ENCODE assay signal across 8 mouse cellular contexts in the genomic region with DNA sequence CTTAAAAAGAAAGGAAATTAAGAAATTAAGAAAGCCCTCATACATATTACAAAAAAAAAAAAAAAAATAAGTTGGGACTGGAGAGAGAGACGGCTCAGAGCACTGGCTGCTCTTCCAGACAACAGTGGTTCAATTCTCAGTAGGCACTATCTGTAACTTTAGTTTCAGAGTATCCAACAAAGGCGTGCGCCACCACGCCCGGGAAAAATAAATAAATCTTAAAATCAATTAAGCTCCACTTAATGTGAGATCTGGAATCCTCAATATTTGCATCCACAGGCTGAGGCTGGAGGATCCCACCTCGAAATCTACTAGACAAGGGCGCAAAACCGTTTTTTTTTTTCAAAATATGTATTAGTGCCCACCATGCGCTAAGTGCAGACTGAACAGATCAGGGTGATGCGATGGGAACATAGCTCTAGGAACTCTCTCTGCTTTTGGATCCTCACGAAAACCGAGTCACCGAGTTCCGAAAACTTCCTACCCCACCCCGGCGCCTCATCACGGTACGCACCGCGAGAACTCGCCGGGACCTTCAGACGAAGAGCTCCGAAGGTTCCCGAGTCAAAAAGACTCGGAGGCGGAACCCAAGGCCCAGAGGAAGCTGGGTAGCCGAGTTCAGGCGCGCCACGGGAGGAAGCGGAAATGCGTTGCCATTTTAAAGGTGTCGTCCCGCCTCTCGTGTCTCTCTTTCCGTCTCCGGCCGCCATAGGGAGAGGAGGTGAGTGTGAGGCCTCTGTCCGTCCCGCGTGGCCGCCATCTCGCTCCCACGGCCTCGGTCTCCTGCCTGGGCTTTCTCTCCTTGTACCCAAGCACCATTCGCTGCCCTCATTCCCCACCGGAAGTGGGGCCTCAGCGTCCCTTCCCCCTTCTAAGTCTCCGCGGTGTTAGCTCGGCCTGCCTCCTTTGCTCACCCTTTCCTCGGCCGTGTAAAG. TPM values are rescaled to one million over a fixed set of nuclear protein-coding genes. Genes with fewer than 3 reads are reported as not detected.
DNase-seq lines count a peak whose midpoint lies in the region; ATAC-seq lines count a peak whose summit lies in the region.

A gene (plus strand): TSS at position 597 of the 935 bp plus-strand sequence.

- H3K9ac ChIP-seq in hindbrain, embryonic 16.5 days (ENCODE audit: low read depth, low read length), result peak within 1 kb of the TSS; percentile 92

- H3K4me2 ChIP-seq in hindbrain, embryonic 16.5 days (ENCODE audit: low read length), result peak within 1 kb of the TSS; percentile 91

- peaks cover 19% of the 10 kb centered on the region for H3K36me3 ChIP-seq in hindbrain, embryonic 16.5 days (ENCODE audit: control insufficient read depth, insufficient read depth, low read length)
- peaks cover 21% of the 10 kb centered on the region for H3K36me3 ChIP-seq in macrophage (ENCODE audit: inconsistent target)

- peak within 1 kb of the TSS; percentile 75 for H3K4me3 ChIP-seq in hindbrain, embryonic 16.5 days (ENCODE audit: low read length)
- H3K4me3 ChIP-seq in macrophage (ENCODE audit: inconsistent target), result peak within 1 kb of the TSS; percentile 95

- under 1% methylated on average over 52 of the region's 54 CpGs for WGBS in hindbrain, embryonic 16.5 days
- 2% methylated on average over 47 of the region's 54 CpGs for WGBS in macrophage (ENCODE audit: missing documents)

- ATAC-seq in hindbrain, embryonic 16.5 days, result peak; percentile 93

- H3K9me3 ChIP-seq in hindbrain, embryonic 16.5 days (ENCODE audit: control insufficient read depth, low read length), result no peaks in the 10 kb centered on the region

- H3K79me2 ChIP-seq in macrophage (ENCODE audit: inconsistent target), result peaks cover 18% of the 10 kb centered on the region

- H3K27ac ChIP-seq in hindbrain, embryonic 16.5 days (ENCODE audit: low read depth, low read length), result peak within 1 kb of the TSS; percentile 89
- peak within 1 kb of the TSS; percentile 85 for H3K27ac ChIP-seq in macrophage

- peak; percentile 95 for DNase-seq in T-cell, adult 2 months (ENCODE audit: low spot score)
- peak; percentile 93 to 94 for DNase-seq in cerebellum, postnatal 36 days
- peak; percentile 97 for DNase-seq in gastrocnemius, adult 18-20 months (ENCODE audit: low spot score)
- DNase-seq in left cerebral cortex, adult 18-20 months (ENCODE audit: low spot score in 2 of 2), result peak; percentile 97
- peak; percentile 97 for DNase-seq in right cerebral cortex, adult 18-20 months
- peak; percentile 84 for DNase-seq in urinary bladder, postnatal 10 days (ENCODE audit: low spot score)

- peaks cover 2% of the 10 kb centered on the region; the same call in 1 of the 2 replicates for H3K27me3 ChIP-seq in hindbrain, embryonic 16.5 days (replicated peaks; ENCODE audit: control insufficient read depth, insufficient read depth, low read length)

- H3K4me1 ChIP-seq in hindbrain, embryonic 16.5 days (ENCODE audit: control insufficient read depth, insufficient read depth, low read depth, low read length), result peaks cover 17% of the 10 kb centered on the region

RNA-seq across cellular contexts. Expression of the gene that starts here (rescaled TPM):
- total RNA-seq in gastrocnemius, adult 18-20 months (2021), result 100 to 1,000 TPM; 582 to 601 TPM
- 206 and 212 TPM in 2 replicates for polyA plus RNA-seq in hindbrain, embryonic 16.5 days (2015; fragmentation: Nextera tagmentation; extraction: Ambion mirVana)
- total RNA-seq in left cerebral cortex, adult 18-20 months (2021), result 100 to 1,000 TPM; 439 to 453 TPM
- 100 to 1,000 TPM in 3 of 26 experiments, 10 to 100 TPM in 23; 45.3 to 154 (median 79.3) TPM for total RNA-seq in macrophage (2018; cell fraction: chromatin; rRNA removed)
- 1,000 to 10,000 TPM in 10 of 26 experiments, 100 to 1,000 TPM in 16; 439 to 1,571 (median 764) TPM for total RNA-seq in macrophage (2018; cell fraction: cytosol; rRNA removed)
- 100 to 1,000 TPM in 22 of 26 experiments, 10 to 100 TPM in 4; 74.0 to 212 (median 127) TPM for total RNA-seq in macrophage (2018; cell fraction: nucleus; rRNA removed)
- polyA plus RNA-seq in macrophage (2018), result 395 to 534 TPM (median 483 TPM) in 3 replicates

Comparison
In these comparisons a context has a peak if more than half of its experiments do, and no peak if none do; other contexts are left out.
1. Peak in every context shown above with its lines: DNase-seq, ATAC-seq, H3K4me3 ChIP-seq and H3K27ac ChIP-seq.